ENCODE assay signal across 13 mouse cellular contexts in genomic region chr11:6900357-6900756, GRCm38 (mm10).
DNase-seq lines count a peak whose midpoint lies in the region; ATAC-seq and TF ChIP-seq lines count a peak whose summit lies in the region.
"Had no signal": no experiment of that assay in that cellular context is flagged by ENCODE, and none has a peak within 500 bp of the region (broad histone marks: within the 10 kb centered on the region; RNA-seq: fewer than 3 reads in every experiment).

No protein-coding gene starts in this region.

- 42% methylated on average over 12 of the region's 12 CpGs for WGBS in hindbrain, embryonic 10.5 days
- 41% methylated on average over 12 of the region's 12 CpGs for WGBS in hindbrain, embryonic 12.5 days
- WGBS in forebrain, postnatal 0 days, result 9% methylated on average over 12 of the region's 12 CpGs
- WGBS in midbrain, embryonic 13.5 days, result 13% methylated on average over 12 of the region's 12 CpGs
- WGBS in heart, embryonic 11.5 days (ENCODE audit: insufficient replicate concordance), result 76% methylated on average over 12 of the region's 12 CpGs

- no peak for ATAC-seq in hindbrain, embryonic 12.5 days (ENCODE audit: low FRiP score)
- no peak for ATAC-seq in forebrain, postnatal 0 days
- peak; percentile 67 for ATAC-seq in midbrain, embryonic 13.5 days
- no peak for ATAC-seq in heart, embryonic 11.5 days (replicated peaks; ENCODE audit: insufficient number of reproducible peaks, low FRiP score, low TSS enrichment)
- ATAC-seq: intestine, postnatal 0 days; liver, embryonic 12.5 days had no signal

- H3K27me3 ChIP-seq in hindbrain, embryonic 10.5 days (ENCODE audit: insufficient read depth, poor library complexity, severe bottlenecking), result peaks cover 6% of the 10 kb centered on the region
- no peaks in the 10 kb centered on the region for H3K27me3 ChIP-seq in hindbrain, embryonic 12.5 days
- no peaks in the 10 kb centered on the region for H3K27me3 ChIP-seq in forebrain, postnatal 0 days (ENCODE audit: insufficient read depth, low read length)
- no peaks in the 10 kb centered on the region for H3K27me3 ChIP-seq in midbrain, embryonic 13.5 days
- no peaks in the 10 kb centered on the region for H3K27me3 ChIP-seq in heart, embryonic 11.5 days (ENCODE audit: control insufficient read depth, insufficient read depth, low read length)
- H3K27me3 ChIP-seq: embryonic facial prominence, embryonic 12.5 days; liver, embryonic 12.5 days had no signal

- H3K9ac ChIP-seq in hindbrain, embryonic 12.5 days, result no peak overlapping the region
- peak overlapping the region; percentile 27; the same call in 1 of the 2 replicates for H3K9ac ChIP-seq in ES-E14 (ENCODE audit: insufficient read depth, low read depth, low read length, poor library complexity, severe bottlenecking)
- H3K9ac ChIP-seq in forebrain, postnatal 0 days, result no peak overlapping the region
- 0 out of 2 replicates have a peak overlapping the region, but pooled peaks have one; percentile 24 for H3K9ac ChIP-seq in midbrain, embryonic 13.5 days (replicated peaks)
- H3K9ac ChIP-seq in heart, embryonic 11.5 days (ENCODE audit: low read depth, low read length), result no peak overlapping the region
- H3K9ac ChIP-seq: embryonic facial prominence, embryonic 12.5 days; liver, embryonic 12.5 days had no signal

- H3K27ac ChIP-seq in hindbrain, embryonic 10.5 days, result peak overlapping the region; percentile 66
- no peak overlapping the region for H3K27ac ChIP-seq in hindbrain, embryonic 12.5 days
- H3K27ac ChIP-seq in ES-E14 (ENCODE audit: insufficient read depth, low read depth, low read length, poor library complexity, severe bottlenecking), result no peak overlapping the region
- H3K27ac ChIP-seq in forebrain, postnatal 0 days (ENCODE audit: low read depth, low read length), result peak overlapping the region; percentile 40; the same call in 1 of the 2 replicates
- H3K27ac ChIP-seq in midbrain, embryonic 13.5 days, result peak overlapping the region; percentile 73
- H3K27ac ChIP-seq in heart, embryonic 11.5 days (ENCODE audit: low read depth, low read length), result no peak overlapping the region
- H3K27ac ChIP-seq: embryonic facial prominence, embryonic 12.5 days; liver, embryonic 12.5 days; macrophage had no signal

- in situ Hi-C loops in ES-E14 (cut with MboI; ENCODE audit: low sequenced_read_pairs in 2 of 2, unreplicated experiment in 2 of 2), result no loop called here

- H3K9me3 ChIP-seq in hindbrain, embryonic 10.5 days, result no peaks in the 10 kb centered on the region
- no peaks in the 10 kb centered on the region for H3K9me3 ChIP-seq in hindbrain, embryonic 12.5 days (replicated peaks)
- no peaks in the 10 kb centered on the region for H3K9me3 ChIP-seq in ES-E14 (ENCODE audit: control insufficient read depth, insufficient read depth, low read depth, low read length)
- H3K9me3 ChIP-seq in forebrain, postnatal 0 days (ENCODE audit: low read length), result no peaks in the 10 kb centered on the region
- no peaks in the 10 kb centered on the region for H3K9me3 ChIP-seq in midbrain, embryonic 13.5 days
- H3K9me3 ChIP-seq in heart, embryonic 11.5 days (replicated peaks; ENCODE audit: control insufficient read depth, low read length), result no peaks in the 10 kb centered on the region
- H3K9me3 ChIP-seq: embryonic facial prominence, embryonic 12.5 days; liver, embryonic 12.5 days had no signal

- H3K4me1 ChIP-seq in hindbrain, embryonic 10.5 days (replicated peaks), result peaks cover 21% of the 10 kb centered on the region
- H3K4me1 ChIP-seq in hindbrain, embryonic 12.5 days, result peaks cover 12% of the 10 kb centered on the region; the same call in 1 of the 2 replicates
- peaks cover 6 to 22% of the 10 kb centered on the region in 2 experiments; a peak in 3 of 4 replicates for H3K4me1 ChIP-seq in ES-E14 (ENCODE audit: control insufficient read depth in 2 of 2, insufficient read depth in 2 of 2, low read length in 2 of 2, poor library complexity in 1 of 2)
- H3K4me1 ChIP-seq in forebrain, postnatal 0 days (ENCODE audit: insufficient read depth), result peaks cover 14% of the 10 kb centered on the region
- peaks cover 23% of the 10 kb centered on the region for H3K4me1 ChIP-seq in midbrain, embryonic 13.5 days (replicated peaks)
- no peaks in the 10 kb centered on the region for H3K4me1 ChIP-seq in heart, embryonic 11.5 days (ENCODE audit: control insufficient read depth, insufficient read depth, low read length)
- H3K4me1 ChIP-seq: liver, embryonic 12.5 days had no signal

- no peak for TF ChIP-seq CTCF in forebrain, postnatal 0 days (IDR thresholded peaks at IDR 0.05; ENCODE audit: low read depth)

- no peak for DNase-seq in hindbrain, embryonic 10.5 days (ENCODE audit: low spot score)
- no peak for DNase-seq in ES-E14 (ENCODE audit: low read depth, low spot score)
- DNase-seq in forebrain, postnatal 0 days, result peak; percentile 38
- DNase-seq in right cerebral cortex, postnatal 36 days (ENCODE audit: low spot score in 2 of 2), result no peak
- DNase-seq in spleen, postnatal 14 days (ENCODE audit: low spot score in 2 of 2), result no peak

- H3K36me3 ChIP-seq in hindbrain, embryonic 10.5 days, result no peaks in the 10 kb centered on the region
- H3K36me3 ChIP-seq in hindbrain, embryonic 12.5 days, result no peaks in the 10 kb centered on the region
- H3K36me3 ChIP-seq in ES-E14 (ENCODE audit: control insufficient read depth, insufficient read depth, low read length, poor library complexity, severe bottlenecking), result no peaks in the 10 kb centered on the region
- H3K36me3 ChIP-seq in forebrain, postnatal 0 days (ENCODE audit: insufficient read depth), result no peaks in the 10 kb centered on the region
- H3K36me3 ChIP-seq in midbrain, embryonic 13.5 days, result no peaks in the 10 kb centered on the region
- H3K36me3 ChIP-seq in heart, embryonic 11.5 days (ENCODE audit: control insufficient read depth, insufficient read depth, low read length), result no peaks in the 10 kb centered on the region
- H3K36me3 ChIP-seq: embryonic facial prominence, embryonic 12.5 days; liver, embryonic 12.5 days had no signal

- no peak overlapping the region for H3K4me2 ChIP-seq in hindbrain, embryonic 12.5 days (replicated peaks)
- H3K4me2 ChIP-seq in forebrain, postnatal 0 days (ENCODE audit: low read depth), result peak overlapping the region; percentile 11; the same call in 1 of the 2 replicates
- peak overlapping the region; percentile 35 for H3K4me2 ChIP-seq in midbrain, embryonic 13.5 days (replicated peaks)
- H3K4me2 ChIP-seq in heart, embryonic 11.5 days, result no peak overlapping the region
- H3K4me2 ChIP-seq: embryonic facial prominence, embryonic 12.5 days; liver, embryonic 12.5 days had no signal

- no peak overlapping the region for H3K4me3 ChIP-seq in hindbrain, embryonic 10.5 days
- no peak overlapping the region for H3K4me3 ChIP-seq in hindbrain, embryonic 12.5 days
- H3K4me3 ChIP-seq in ES-E14 (ENCODE audit: insufficient read depth in 1 of 2, low read depth in 1 of 2, low read length in 2 of 2, poor library complexity in 1 of 2, severe bottlenecking in 1 of 2), result peak overlapping the region; percentile 22 to 47
- H3K4me3 ChIP-seq in forebrain, postnatal 0 days (ENCODE audit: low read depth, low read length), result no peak overlapping the region
- H3K4me3 ChIP-seq in midbrain, embryonic 13.5 days (replicated peaks), result no peak overlapping the region
- H3K4me3 ChIP-seq in heart, embryonic 11.5 days (ENCODE audit: low read depth, low read length), result no peak overlapping the region
- H3K4me3 ChIP-seq: embryonic facial prominence, embryonic 12.5 days; liver, embryonic 12.5 days; myocyte had no signal

TF ChIP-seq in ES-E14, 5 proteins besides CTCF, POLR2A, EP300 and RAD21:
- TF ChIP-seq MAFK (IDR thresholded peaks at IDR 0.05; ENCODE audit: insufficient read depth, low read depth, low read length) (no peak), CHD2 (IDR thresholded peaks at IDR 0.05; ENCODE audit: low read depth, low read length) (no peak), HCFC1 (IDR thresholded peaks at IDR 0.05; ENCODE audit: borderline replicate concordance, insufficient read depth, low read length) (no peak), ZC3H11A (IDR thresholded peaks at IDR 0.05; ENCODE audit: borderline replicate concordance, low read depth, low read length) (no peak), ZNF384 (IDR thresholded peaks at IDR 0.05; ENCODE audit: low read depth, low read length) (no peak)

Comparison
In these comparisons a context has a peak if more than half of its experiments do, and no peak if none do; other contexts are left out.
1. H3K27ac ChIP-seq: peak in hindbrain, embryonic 10.5 days (single experiment), forebrain, postnatal 0 days (single experiment) and midbrain, embryonic 13.5 days (single experiment); none in hindbrain, embryonic 12.5 days (single experiment), ES-E14 (single experiment) and heart, embryonic 11.5 days (single experiment).
2. H3K4me3 ChIP-seq: peak in ES-E14 (2 of 2); none in hindbrain, embryonic 10.5 days (single experiment), hindbrain, embryonic 12.5 days (single experiment), forebrain, postnatal 0 days (single experiment), midbrain, embryonic 13.5 days (single experiment) and heart, embryonic 11.5 days (single experiment).
3. H3K4me2 ChIP-seq: peak in forebrain, postnatal 0 days (single experiment) and midbrain, embryonic 13.5 days (single experiment); none in hindbrain, embryonic 12.5 days (single experiment) and heart, embryonic 11.5 days (single experiment).
4. H3K9ac ChIP-seq: peak in ES-E14 (single experiment) and midbrain, embryonic 13.5 days (single experiment); none in hindbrain, embryonic 12.5 days (single experiment), forebrain, postnatal 0 days (single experiment) and heart, embryonic 11.5 days (single experiment).